Mouse (Mus musculus) heart, adult 2 months (tissue): ENCODE data around the gene Timm17a.

Source experiments
- CTCF ChIP-seq: fragments of 200-600 bp; IDR thresholded peaks from 2 replicates; pipeline ENCODE4 v1.8.1; 2022; ENCODE audit warnings: antibody characterized with exemption, mild to moderate bottlenecking, moderate library complexity
- POLR2A ChIP-seq: fragments of 200-500 bp; IDR thresholded peaks from 2 replicates; pipeline ENCODE4 v1.6.1; 2011; ENCODE audit warnings: mild to moderate bottlenecking, low read depth, low read length, control low read depth; ENCODE audit not compliant: insufficient read depth

GRCm38 (mm10) chr1:135312201-135312600 is 1.4 kb downstream of the Timm17a start:
- TF ChIP-seq POLR2A = no peak
- no peak for TF ChIP-seq CTCF
